Mouse (Mus musculus) urinary bladder, postnatal 0 days (tissue): Measurements from ENCODE around the gene Gak. TPM values are rescaled to one million over a fixed set of nuclear protein-coding genes. Genes with fewer than 3 reads are reported as not detected.

Source experiments
- polyA plus RNA-seq: library from polyadenylated mRNA; unstranded; fragments of >200 nt; fragmentation: Nextera tagmentation; extraction: Ambion mirVana; gene quantifications from 2 replicates; pipeline ENCODE4 v1.2.1, GENCODE M21; 2015

Gene Gak
- polyA plus RNA-seq: 32.7 and 34.8 TPM in 2 replicates

GRCm38 (mm10) chr5:108629634-108630483 is at the start of gene Gak, which contains the start of gene Tmem175:
Gak (minus strand) TSS chr5:108629755.
Tmem175 (plus strand) TSS chr5:108629770.

DNA sequence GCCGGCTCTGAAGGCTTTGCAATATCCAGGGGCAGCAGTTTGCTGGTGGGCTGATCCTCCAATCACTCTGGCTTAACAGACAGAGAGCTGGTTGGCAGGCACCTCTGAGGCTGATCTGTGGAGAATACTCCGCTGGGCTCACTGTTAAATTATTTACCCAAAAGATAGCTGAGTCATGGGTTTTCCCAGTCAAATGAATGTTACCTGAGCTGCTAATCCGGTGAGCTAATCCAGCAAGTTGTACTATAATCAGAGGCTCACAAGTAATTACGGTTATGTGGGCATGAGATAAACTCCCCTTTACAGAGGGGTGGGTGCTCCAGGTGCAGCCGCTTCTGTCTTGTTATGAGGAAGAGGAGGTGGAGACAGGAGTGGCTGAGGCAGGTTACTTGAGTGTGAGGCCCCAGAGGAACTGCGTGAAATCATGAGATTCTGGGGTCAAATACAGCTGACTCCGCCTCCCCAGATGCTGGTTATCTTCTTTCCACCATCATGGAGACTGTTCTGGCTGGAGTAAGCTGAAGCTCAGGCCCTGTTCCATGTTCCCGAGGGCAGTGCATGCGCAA is 45.8 kb upstream of the Gak start, which contains the start of gene Slc26a1:
Slc26a1 (minus strand) TSS at position 319 of the 566 bp plus-strand sequence.

DNA sequence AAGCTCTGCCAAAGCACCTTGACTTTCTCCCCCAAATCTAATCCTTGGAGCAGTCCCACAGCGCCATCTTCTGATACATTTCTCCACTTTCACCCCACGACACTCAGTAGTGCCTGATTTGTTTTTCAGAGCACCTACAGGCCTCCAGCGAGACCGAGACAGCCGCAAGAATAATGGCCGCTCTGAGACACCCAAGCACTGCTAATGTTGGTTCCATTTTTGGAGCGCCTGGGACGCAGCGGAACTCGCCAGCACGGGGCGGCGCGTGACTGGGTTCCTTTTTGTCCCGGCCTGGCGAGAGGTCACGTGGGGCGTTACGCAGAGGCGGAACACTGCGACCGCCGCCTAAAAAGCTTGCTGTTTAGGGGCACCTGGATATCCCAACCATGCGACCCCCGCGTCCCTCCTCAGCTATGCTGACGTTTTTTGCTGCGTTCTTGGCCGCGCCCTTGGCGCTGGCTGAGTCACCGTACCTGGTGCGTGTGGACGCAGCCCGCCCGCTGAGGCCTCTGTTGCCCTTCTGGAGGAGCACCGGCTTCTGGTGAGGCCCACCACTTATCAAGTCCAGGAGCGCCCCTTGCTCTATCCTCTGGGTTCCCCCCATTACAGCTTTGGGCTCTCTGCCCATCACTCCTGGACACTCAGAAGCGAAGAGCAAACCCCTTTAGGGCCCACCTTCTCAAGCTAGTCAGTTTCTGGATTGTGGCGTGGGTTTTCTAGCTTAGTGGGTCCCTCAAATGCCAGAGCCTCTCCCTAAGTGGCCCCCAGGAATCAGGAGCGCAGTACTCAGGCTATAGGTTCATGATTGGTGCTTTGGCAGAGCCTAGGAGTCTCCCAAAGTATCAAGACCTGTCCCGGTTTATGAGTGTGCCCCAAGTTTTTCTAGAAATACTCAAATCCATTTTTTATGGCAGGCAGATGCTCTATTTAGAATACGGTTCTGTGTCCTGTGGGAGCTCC is 39.7 kb upstream of the Gak start, which contains the start of gene Dgkq:
Dgkq (minus strand) TSS at position 696 of the 960 bp plus-strand sequence.

DNA sequence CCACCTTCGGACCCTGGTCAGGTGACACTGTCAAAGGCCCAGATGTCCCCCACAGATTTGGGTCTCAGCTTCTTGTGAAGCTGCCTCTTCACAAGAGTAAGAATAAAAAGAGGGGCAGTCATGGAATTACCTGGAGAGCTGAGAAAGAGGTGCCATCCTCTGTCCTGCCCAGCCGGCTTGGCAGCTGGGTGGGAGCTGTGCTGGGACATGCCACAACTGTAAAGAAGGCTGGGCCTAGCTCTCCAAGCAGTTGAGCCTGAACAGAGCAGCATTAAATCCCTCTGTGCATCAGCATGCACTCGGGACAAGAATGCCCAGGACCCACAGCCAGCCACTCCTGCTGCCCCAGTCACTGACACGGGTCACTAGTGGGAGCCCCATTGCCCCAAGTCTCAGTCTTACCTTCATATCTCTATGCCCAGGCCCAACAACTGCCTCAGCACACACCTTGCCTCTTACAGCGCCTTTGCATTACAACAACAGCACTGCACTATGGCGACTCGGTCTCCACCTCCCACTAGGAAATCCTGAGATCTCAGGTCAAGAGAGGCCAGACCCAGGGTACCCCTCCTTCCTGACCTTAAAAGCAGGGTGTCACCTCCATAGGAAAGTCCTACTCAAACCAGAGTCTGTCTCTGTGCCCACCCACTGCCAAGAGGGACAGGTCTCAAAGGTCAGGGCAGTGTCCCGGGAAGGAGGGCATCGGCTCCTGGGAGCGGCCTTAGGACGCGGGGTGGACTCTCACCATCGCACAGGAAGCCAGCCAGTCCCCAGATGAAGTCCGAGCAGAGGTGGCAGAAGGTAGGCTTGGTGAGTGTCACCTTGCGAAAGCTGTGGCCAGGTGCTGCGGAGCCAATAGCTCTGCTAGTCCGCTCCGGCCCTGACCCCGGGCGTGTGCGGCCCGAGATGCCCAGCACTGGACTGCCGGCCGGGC is 30.4 kb upstream of the Gak start, which contains the start of gene Idua:
Idua (plus strand) TSS at position 634 of the 934 bp plus-strand sequence.

GRCm38 (mm10) chr5:108549489-108550206 is 79.9 kb downstream of the Gak start, which contains the start of gene Cplx1:
Cplx1 (minus strand) TSS chr5:108550024.

Other genes starting within 250 kb of the Gak start
- gene Pde6b, start 241.4 kb downstream of the Gak start, polyA plus RNA-seq: 0.17 and 0.24 TPM in 2 replicates
- 470 and 564 TPM in 2 replicates for gene Atp5k, start 195.3 kb downstream of the Gak start, polyA plus RNA-seq
- gene Mfsd7a, start 180.9 kb downstream of the Gak start, polyA plus RNA-seq: 1.1 and 1.3 TPM in 2 replicates
- 12.0 and 13.9 TPM in 2 replicates for gene Pcgf3, start 168.5 kb downstream of the Gak start, polyA plus RNA-seq
- gene Cplx1, start 79.7 kb downstream of the Gak start, polyA plus RNA-seq: 0.34 and 0.49 TPM in 2 replicates
- gene Tmem175, start within 50 bp of the Gak start, polyA plus RNA-seq: 25.8 and 27.1 TPM in 2 replicates
- 9.7 and 11.2 TPM in 2 replicates for gene Idua, start 30.6 kb upstream of the Gak start, polyA plus RNA-seq
- 4.4 and 4.5 TPM in 2 replicates for gene Dgkq, start 39.9 kb upstream of the Gak start, polyA plus RNA-seq
- 0.18 and 0.19 TPM in 2 replicates for gene Slc26a1, start 45.8 kb upstream of the Gak start, polyA plus RNA-seq
- gene Fgfrl1, start 62.6 kb upstream of the Gak start, polyA plus RNA-seq: 31.3 and 32.3 TPM in 2 replicates
- gene Rnf212, start 145.2 kb upstream of the Gak start, polyA plus RNA-seq: 17.9 and 19.0 TPM in 2 replicates
- gene Tmed11, start 165.6 kb upstream of the Gak start, polyA plus RNA-seq: not detected in 2 replicates
- not detected in 2 replicates for gene Vmn2r8, start 179.1 kb upstream of the Gak start, polyA plus RNA-seq
- gene Vmn2r9, start 222.8 kb upstream of the Gak start, polyA plus RNA-seq: not detected in 2 replicates